Mouse (Mus musculus): Measurements from ENCODE around the gene Apobec1. TPM values are rescaled to one million over a fixed set of nuclear protein-coding genes. Genes with fewer than 3 reads are reported as not detected.

The Apobec1 gene
- polyA plus RNA-seq, 1 experiment from 2014 or later = 1.8 TPM

DNA sequence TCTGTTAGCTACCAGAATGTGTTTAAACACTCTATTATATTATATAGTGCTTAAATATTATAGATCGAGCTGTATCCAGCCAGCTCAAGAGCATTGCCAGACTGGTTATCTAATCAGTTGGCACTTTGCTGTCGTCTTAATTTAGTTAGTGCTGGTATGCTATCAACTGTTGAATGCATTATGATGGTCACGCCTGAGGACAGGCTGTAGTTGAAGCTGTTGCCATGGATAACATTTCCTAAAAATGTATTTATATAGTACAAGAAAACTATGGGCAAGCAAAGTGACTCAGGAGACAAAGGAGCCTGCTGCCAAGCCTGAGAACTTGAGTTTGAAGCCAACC lies 30.7 kb downstream of the Apobec1 start:
- Histone ChIP-seq H3K9me3 (replicated peaks) (0 out of 2 replicates have a peak, but pooled peaks cover 4% of the 10 kb centered on the region), H3K9ac (no peak overlapping the region), H3K27ac (no peak overlapping the region), H3K4me1 (no peaks in the 10 kb centered on the region; the same call in 1 of the 2 replicates), H3K27me3 (no peaks in the 10 kb centered on the region), H3K4me3 (no peak overlapping the region), H3K4me2 (replicated peaks) (no peak overlapping the region), H3K36me3 (no peaks in the 10 kb centered on the region)
- ATAC-seq (ENCODE audit: low FRiP score) = no peak
- 92% methylated on average over 3 of the region's 3 CpGs for WGBS

DNA sequence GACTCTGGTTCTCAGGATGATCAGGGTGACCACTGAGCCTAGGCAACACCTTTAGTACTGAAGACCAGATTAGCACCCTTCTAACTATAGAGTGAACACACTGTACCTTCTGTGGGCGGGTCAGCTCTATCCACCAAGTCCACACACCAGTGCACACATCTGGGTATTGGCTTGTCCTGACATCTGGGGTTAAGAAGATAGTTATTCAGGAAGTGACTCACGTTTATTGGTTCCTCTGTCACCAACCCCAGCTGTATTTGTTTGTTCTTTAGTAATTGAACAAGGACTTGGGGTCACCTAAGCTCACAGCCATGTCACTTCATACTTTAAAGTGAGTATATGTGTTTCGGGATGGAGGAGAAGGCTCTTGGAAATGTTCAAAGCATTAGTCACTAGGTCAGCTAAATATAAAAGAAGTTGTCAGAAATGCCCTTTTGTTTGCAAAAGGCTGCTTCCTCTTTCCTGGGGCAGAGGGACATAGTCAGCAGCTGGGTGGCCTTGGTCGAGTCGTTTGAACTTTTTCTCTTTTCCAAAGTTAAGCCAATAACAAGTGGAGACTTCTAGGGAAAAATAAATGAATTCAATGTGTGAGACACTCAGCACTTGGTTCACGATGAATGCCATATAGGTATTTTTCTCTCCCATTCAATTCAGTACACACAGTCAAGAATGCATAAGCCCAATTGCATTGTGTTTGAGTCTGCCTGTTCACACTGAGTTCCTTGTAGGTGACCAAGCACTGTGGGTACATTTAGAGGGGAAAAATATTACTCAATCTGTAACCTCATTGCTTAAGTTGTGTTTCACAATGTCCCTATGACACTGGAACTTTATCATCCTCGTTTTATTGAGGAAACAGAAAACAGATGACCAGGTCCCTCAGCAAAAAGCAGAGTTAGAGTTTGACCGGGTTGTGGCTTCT lies 31.3 kb downstream of the Apobec1 start:
- ATAC-seq (ENCODE audit: low FRiP score) = no peak
- H3K27ac ChIP-seq = no peak overlapping the region
- WGBS = 71% methylated on average over 8 of the region's 8 CpGs

DNA sequence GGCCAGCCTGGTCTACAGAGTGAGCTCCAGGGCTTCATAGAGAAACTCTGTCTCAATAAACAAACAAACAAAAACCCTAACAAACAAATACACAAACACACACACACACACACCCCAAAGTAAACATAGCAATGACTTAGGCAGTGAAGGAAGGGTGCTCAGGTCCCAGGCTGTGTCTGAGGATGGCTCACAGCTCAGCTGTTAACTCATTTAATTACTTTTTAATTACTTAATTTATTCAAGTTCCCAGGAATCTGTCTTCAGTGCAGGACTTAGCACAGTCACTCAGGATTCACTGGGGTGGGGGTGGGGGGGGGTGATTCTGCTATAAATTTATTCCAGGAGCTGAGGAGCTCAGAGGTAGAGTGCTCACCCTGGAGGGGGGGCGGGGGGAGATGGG lies 32.5 kb downstream of the Apobec1 start:
- Histone ChIP-seq H3K4me3 (no peak overlapping the region), H3K27ac (no peak overlapping the region), H3K9me3 (replicated peaks) (no peaks in the 10 kb centered on the region), H3K36me3 (no peaks in the 10 kb centered on the region), H3K4me2 (replicated peaks) (no peak overlapping the region), H3K4me1 (no peaks in the 10 kb centered on the region; the same call in 1 of the 2 replicates), H3K9ac (no peak overlapping the region), H3K27me3 (no peaks in the 10 kb centered on the region)
- 62% methylated on average over 1 of the region's 1 CpGs for WGBS
- peak; percentile 23 for ATAC-seq (ENCODE audit: low FRiP score)

More for the DNA sequence above, 31.3 kb downstream of the Apobec1 start:
- Histone ChIP-seq H3K36me3 (no peaks in the 10 kb centered on the region), H3K4me2 (replicated peaks) (no peak overlapping the region), H3K27me3 (no peaks in the 10 kb centered on the region), H3K9me3 (replicated peaks) (no peaks in the 10 kb centered on the region), H3K4me3 (no peak overlapping the region), H3K4me1 (no peaks in the 10 kb centered on the region; the same call in 1 of the 2 replicates), H3K9ac (no peak overlapping the region)

DNA sequence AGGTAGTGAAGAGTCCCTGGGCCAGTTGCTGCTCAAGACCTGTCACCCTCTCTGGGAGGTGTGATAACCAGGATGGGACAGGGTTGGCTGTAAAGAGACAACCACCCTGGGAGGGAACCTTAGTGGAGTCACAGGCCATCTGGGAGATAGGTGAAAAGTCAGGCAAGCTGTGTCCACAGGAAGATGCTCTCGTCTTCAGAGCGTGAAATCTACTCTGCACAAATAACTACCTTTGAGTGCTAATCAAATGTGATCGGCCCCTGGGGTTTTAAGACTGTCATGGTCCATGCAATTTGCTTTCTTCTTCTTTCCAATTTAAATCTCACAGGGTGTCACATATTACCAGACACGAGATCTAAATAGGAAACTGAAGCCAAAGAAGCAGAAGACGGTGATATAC lies 33.1 kb downstream of the Apobec1 start:
- H3K4me2 ChIP-seq (replicated peaks) = no peak overlapping the region
- 58% methylated on average over 5 of the region's 5 CpGs for WGBS
- ATAC-seq (ENCODE audit: low FRiP score) = no peak

DNA sequence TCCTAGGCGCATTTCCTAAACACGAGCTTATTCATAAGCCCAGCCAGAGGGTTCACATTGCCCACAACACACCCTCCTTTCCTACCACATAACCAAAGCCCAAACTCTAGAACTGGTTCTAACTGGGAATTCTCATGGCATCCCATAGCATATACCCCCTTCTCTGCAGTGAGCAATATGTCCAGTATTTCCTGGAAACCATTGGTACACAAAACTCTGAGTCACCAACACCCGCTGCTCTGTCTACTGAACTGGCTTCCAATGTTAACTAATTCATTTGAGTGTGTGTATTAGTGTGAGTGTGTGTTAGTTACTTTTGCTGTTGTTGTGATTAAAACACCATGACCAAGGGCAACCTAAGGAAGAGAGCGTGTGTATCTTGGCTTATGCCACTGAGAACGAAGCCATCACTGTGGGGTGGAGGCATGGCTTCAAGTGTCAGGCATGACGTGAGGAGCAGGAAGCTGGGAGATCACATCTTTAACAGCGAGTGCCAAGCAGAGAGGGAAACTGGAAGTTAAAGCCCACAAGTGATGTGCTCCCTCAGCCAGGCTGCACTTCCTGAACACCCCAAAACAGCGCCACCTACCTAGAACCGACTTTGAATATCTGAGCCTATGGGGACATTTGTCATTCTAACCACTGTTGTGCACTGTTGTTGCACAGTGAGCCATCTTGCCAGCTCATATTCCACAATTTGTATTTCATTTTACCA lies 37.0 kb downstream of the Apobec1 start:
- H3K27me3 ChIP-seq = peaks cover 4% of the 10 kb centered on the region; the same call in 1 of the 2 replicates
- no peaks in the 10 kb centered on the region for H3K9me3 ChIP-seq (replicated peaks)
- no peak overlapping the region for H3K4me3 ChIP-seq
- no peak overlapping the region for H3K9ac ChIP-seq
- ATAC-seq (ENCODE audit: low FRiP score) = no peak
- no peak overlapping the region for H3K4me2 ChIP-seq (replicated peaks)
- no peaks in the 10 kb centered on the region for H3K36me3 ChIP-seq
- peaks cover 3% of the 10 kb centered on the region; the same call in 1 of the 2 replicates for H3K4me1 ChIP-seq
- no peak overlapping the region for H3K27ac ChIP-seq
- WGBS = 90% methylated on average over 9 of the region's 9 CpGs

More for the DNA sequence above, 33.1 kb downstream of the Apobec1 start:
- Histone ChIP-seq H3K36me3 (no peaks in the 10 kb centered on the region), H3K27ac (no peak overlapping the region), H3K9me3 (replicated peaks) (no peaks in the 10 kb centered on the region), H3K4me3 (no peak overlapping the region), H3K4me1 (no peaks in the 10 kb centered on the region; the same call in 1 of the 2 replicates), H3K9ac (no peak overlapping the region), H3K27me3 (no peaks in the 10 kb centered on the region)

DNA sequence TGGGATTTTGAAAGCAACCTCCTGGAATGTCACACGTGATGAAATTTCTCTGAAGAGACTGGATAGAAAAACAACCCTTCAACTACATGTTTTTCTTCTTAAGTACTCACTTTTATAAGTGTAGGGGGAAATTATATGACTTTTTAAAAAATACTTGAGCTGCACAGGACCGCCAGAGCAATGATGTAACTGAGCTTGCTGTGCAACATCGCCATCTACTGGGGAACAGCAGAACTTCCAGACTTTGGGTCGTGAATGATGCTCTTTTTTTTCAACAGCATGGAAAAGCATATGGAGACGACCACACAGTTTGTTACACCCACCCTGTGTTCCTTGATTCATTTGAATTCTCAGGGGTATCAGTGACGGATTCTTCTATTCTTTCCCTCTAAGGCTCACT lies 39.8 kb downstream of the Apobec1 start:
- 4% methylated on average over 6 of the region's 6 CpGs for WGBS
- Histone ChIP-seq H3K4me1 (peaks cover 3% of the 10 kb centered on the region; the same call in 1 of the 2 replicates), H3K9ac (no peak overlapping the region), H3K9me3 (replicated peaks) (no peaks in the 10 kb centered on the region), H3K4me3 (no peak overlapping the region), H3K27ac (no peak overlapping the region), H3K27me3 (peaks cover 4% of the 10 kb centered on the region; the same call in 1 of the 2 replicates), H3K36me3 (no peaks in the 10 kb centered on the region), H3K4me2 (replicated peaks) (peak overlapping the region; percentile 23; the same call in 1 of the 2 replicates)
- ATAC-seq (ENCODE audit: low FRiP score) = peak; percentile 24; the same call in 1 of the 2 replicates

DNA sequence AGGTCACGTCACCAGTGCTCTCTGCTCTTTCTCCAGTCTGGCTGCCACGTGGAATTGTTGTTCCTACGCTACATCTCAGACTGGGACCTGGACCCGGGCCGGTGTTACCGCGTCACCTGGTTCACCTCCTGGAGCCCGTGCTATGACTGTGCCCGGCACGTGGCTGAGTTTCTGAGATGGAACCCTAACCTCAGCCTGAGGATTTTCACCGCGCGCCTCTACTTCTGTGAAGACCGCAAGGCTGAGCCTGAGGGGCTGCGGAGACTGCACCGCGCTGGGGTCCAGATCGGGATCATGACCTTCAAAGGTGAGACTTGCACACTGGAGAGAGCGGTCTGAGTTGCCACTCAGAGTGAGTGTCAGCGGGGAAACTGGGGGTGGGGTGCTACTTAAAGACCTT lies 41.2 kb downstream of the Apobec1 start:
- no peak overlapping the region for H3K4me2 ChIP-seq (replicated peaks)
- ATAC-seq (ENCODE audit: low FRiP score) = peak; percentile 14; the same call in 1 of the 2 replicates
- H3K27me3 ChIP-seq = peaks cover 4% of the 10 kb centered on the region; the same call in 1 of the 2 replicates
- H3K4me1 ChIP-seq = peaks cover 3% of the 10 kb centered on the region; the same call in 1 of the 2 replicates
- H3K9me3 ChIP-seq (replicated peaks) = no peaks in the 10 kb centered on the region
- H3K4me3 ChIP-seq = no peak overlapping the region
- no peaks in the 10 kb centered on the region for H3K36me3 ChIP-seq
- no peak overlapping the region for H3K27ac ChIP-seq
- 88% methylated on average over 20 of the region's 20 CpGs for WGBS
- H3K9ac ChIP-seq = no peak overlapping the region

DNA sequence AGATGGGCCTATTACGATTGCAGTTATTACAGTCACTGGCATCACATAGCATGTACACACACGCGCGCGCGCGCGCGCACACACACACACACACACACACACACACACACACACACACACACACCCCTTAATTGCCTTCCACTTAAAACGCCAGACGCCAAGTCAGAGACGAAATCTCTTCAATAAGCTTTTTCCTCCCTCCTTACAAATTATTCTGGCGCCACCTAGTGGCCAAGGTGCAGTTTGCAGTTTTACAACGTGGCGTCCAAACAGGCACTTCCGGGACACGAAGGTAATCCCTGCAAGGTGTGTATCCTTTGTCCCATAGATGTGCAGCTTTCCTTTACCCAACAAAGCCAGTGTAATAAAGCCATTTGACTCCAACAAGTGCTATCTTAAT lies 41.8 kb downstream of the Apobec1 start:
- Histone ChIP-seq H3K27ac (no peak overlapping the region), H3K9ac (no peak overlapping the region), H3K4me3 (no peak overlapping the region), H3K9me3 (replicated peaks) (no peaks in the 10 kb centered on the region), H3K4me2 (replicated peaks) (peak overlapping the region; percentile 43), H3K4me1 (peaks cover 3% of the 10 kb centered on the region; the same call in 1 of the 2 replicates), H3K27me3 (peaks cover 4% of the 10 kb centered on the region; the same call in 1 of the 2 replicates), H3K36me3 (no peaks in the 10 kb centered on the region)
- peak; percentile 39 for ATAC-seq (ENCODE audit: low FRiP score)
- WGBS = 18% methylated on average over 17 of the region's 17 CpGs

DNA sequence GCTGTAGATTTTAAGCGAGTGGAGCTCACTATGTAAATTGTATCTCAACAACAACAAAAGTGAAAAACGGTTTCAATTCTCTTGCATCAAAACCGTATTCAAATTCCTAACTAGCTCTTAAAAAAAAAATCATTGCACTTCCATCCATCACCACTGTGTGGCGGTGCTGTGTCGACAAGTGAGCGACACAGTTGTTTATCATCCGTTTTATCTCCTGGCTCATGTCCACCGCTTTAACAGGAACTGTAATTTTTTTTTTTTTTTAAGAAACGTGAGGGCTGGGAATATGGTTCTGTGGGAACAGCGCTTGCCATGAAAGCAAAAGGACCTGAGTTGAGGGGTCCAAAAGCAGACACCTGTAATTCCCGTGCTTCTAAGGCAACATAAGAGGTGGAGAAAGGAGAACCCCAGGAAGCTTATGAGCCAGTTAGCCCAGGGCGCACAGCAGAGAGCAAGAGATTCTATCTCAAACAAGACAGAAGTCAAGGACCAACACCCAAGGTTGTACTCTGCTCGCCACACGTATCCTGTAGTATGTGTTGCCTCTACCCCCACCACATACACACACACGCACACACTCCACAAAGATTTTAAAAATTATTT lies 45.2 kb downstream of the Apobec1 start:
- no peak for ATAC-seq (ENCODE audit: low FRiP score)
- no peak overlapping the region for H3K27ac ChIP-seq
- H3K4me3 ChIP-seq = no peak overlapping the region
- H3K4me2 ChIP-seq (replicated peaks) = peak overlapping the region; percentile 32
- peaks cover 4% of the 10 kb centered on the region; the same call in 1 of the 2 replicates for H3K27me3 ChIP-seq
- no peaks in the 10 kb centered on the region for H3K9me3 ChIP-seq (replicated peaks)
- H3K9ac ChIP-seq = no peak overlapping the region
- no peaks in the 10 kb centered on the region for H3K4me1 ChIP-seq
- no peaks in the 10 kb centered on the region for H3K36me3 ChIP-seq
- 25% methylated on average over 15 of the region's 15 CpGs for WGBS

DNA sequence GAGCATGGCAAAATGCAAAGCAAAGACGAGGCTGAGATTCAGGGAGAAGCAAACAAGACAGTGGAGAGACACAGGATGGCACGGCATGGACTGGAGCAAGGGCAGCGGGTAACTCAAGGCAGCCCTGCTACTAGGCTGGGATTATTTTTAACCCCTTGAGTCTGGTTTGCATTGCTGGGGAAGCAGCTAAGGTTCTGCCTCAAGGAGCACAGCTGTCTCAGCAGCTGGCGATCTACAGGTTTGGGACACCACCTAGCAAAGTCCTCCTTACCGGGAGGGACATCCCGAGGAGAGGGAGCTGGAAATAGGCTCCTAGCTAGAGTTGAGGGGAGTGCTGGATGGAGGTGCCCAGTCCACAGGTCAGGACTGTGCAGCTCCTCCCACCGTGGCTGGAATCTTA lies 47.0 kb downstream of the Apobec1 start:
- no peaks in the 10 kb centered on the region for H3K4me1 ChIP-seq
- 56% methylated on average over 7 of the region's 7 CpGs for WGBS
- no peak for ATAC-seq (ENCODE audit: low FRiP score)

DNA sequence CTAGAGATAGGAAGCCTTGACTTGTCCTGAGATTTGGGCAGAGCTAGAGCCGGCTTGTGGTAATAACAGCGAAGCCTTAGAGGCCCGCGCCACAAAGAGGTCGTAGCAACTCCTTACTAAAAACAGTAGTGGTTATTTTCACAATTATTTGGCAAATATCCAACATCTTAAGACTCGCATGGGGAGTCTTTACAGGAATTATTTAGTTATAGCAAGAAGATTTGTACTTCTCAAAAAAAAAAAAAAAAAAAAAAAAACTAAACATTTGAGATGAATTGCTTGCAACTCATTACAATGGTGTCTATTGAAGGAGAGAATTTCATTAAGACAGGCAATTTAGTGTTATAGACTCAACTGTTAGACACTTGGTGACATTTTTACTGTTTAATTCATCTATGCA lies 48.1 kb downstream of the Apobec1 start:
- no peaks in the 10 kb centered on the region for H3K27me3 ChIP-seq
- H3K4me2 ChIP-seq (replicated peaks) = no peak overlapping the region
- no peaks in the 10 kb centered on the region for H3K36me3 ChIP-seq
- WGBS = 82% methylated on average over 6 of the region's 6 CpGs
- H3K27ac ChIP-seq = no peak overlapping the region
- no peak overlapping the region for H3K9ac ChIP-seq
- no peaks in the 10 kb centered on the region for H3K4me1 ChIP-seq
- ATAC-seq (ENCODE audit: low FRiP score) = no peak
- H3K9me3 ChIP-seq (replicated peaks) = no peaks in the 10 kb centered on the region
- H3K4me3 ChIP-seq = no peak overlapping the region

More for the DNA sequence above, 47.0 kb downstream of the Apobec1 start:
- Histone ChIP-seq H3K4me3 (no peak overlapping the region), H3K27ac (no peak overlapping the region), H3K9me3 (replicated peaks) (no peaks in the 10 kb centered on the region), H3K36me3 (no peaks in the 10 kb centered on the region), H3K9ac (no peak overlapping the region), H3K27me3 (no peaks in the 10 kb centered on the region), H3K4me2 (replicated peaks) (no peak overlapping the region)

DNA sequence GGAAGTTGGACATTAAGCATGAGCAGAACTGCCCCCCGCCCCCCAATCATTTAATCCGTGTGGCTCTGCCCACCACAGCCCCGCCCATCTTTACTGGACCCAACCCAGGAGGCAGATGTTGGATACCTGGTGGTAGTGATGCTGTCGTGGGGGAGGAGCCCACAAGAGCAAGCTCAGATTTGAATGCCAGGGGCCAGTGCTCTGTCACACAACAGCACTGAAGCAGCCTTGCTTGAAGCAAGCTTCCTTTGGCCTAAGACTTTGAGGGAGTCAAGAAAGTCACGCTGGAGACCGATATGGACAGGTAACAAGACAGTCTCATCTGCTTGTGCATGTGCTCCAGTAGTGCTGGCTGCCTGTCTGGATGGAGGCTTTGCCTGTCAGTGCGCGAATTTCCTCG lies 48.6 kb downstream of the Apobec1 start, which contains the start of gene Aicda:
TSS of gene Aicda (plus strand) at position 196 of the 400 bp plus-strand sequence.
- H3K27ac ChIP-seq = no peak within 1 kb of the TSS
- H3K9ac ChIP-seq = no peak within 1 kb of the TSS
- H3K4me1 ChIP-seq = no peaks in the 10 kb centered on the region
- no peak within 1 kb of the TSS for H3K4me3 ChIP-seq
- WGBS = 57% methylated on average over 9 of the region's 9 CpGs
- H3K9me3 ChIP-seq (replicated peaks) = no peaks in the 10 kb centered on the region
- no peaks in the 10 kb centered on the region for H3K27me3 ChIP-seq
- ATAC-seq (ENCODE audit: low FRiP score) = no peak
- H3K36me3 ChIP-seq = no peaks in the 10 kb centered on the region
- H3K4me2 ChIP-seq (replicated peaks) = no peak within 1 kb of the TSS

Data from hindbrain, embryonic 12.5 days (tissue).